Mouse (Mus musculus) intestine, postnatal 0 days (tissue): ENCODE measurements around the gene A730061H03Rik. TPM values are rescaled to one million over a fixed set of nuclear protein-coding genes. Genes with fewer than 3 reads are reported as not detected.

Experiments
- ATAC-seq: fragments of 200-750 bp; cut with Nextera tagmentation; 2 replicates; pipeline ENCODE4 v1.8.0; 2017; ENCODE audit warnings: mild to moderate bottlenecking, moderate TSS enrichment, moderate library complexity
- H3K27ac ChIP-seq: fragments of 300-500 bp; sonication (generic); 2 replicates; pipeline ENCODE4 v1.5.1; 2014; ENCODE audit warnings: mild to moderate bottlenecking, low read depth, low read length, moderate library complexity
- H3K27me3 ChIP-seq: fragments of 300-500 bp; sonication (generic); replicated peaks from 2 replicates; pipeline ENCODE4 v1.6.1; 2014; ENCODE audit warnings: low read length, mixed read lengths; ENCODE audit not compliant: control insufficient read depth, insufficient read depth
- H3K36me3 ChIP-seq: fragments of 300-500 bp; sonication (generic); 2 replicates; pipeline ENCODE4 v1.6.1; 2014; ENCODE audit warnings: mild to moderate bottlenecking, moderate library complexity; ENCODE audit not compliant: control insufficient read depth, insufficient read depth
- H3K4me1 ChIP-seq: fragments of 300-500 bp; sonication (generic); replicated peaks from 2 replicates; pipeline ENCODE4 v1.6.1; 2014; ENCODE audit warnings: antibody characterized with exemption, low read length, mixed read lengths; ENCODE audit not compliant: control insufficient read depth, insufficient read depth
- H3K4me2 ChIP-seq: fragments of 300-500 bp; sonication (generic); replicated peaks from 2 replicates; pipeline ENCODE4 v1.6.1; 2014; ENCODE audit warnings: low read depth, mild to moderate bottlenecking, moderate library complexity
- H3K4me3 ChIP-seq: fragments of 300-500 bp; sonication (generic); 2 replicates; pipeline ENCODE4 v1.5.1; 2014; ENCODE audit warnings: low read depth, low read length
- H3K9ac ChIP-seq: fragments of 300-500 bp; sonication (generic); 2 replicates; pipeline ENCODE4 v1.6.1; 2014; ENCODE audit warnings: mild to moderate bottlenecking, low read depth, low read length
- H3K9me3 ChIP-seq: fragments of 300-500 bp; sonication (generic); 2 replicates; pipeline ENCODE4 v1.6.1; 2016; ENCODE audit warnings: mixed run types; ENCODE audit not compliant: control insufficient read depth
- CTCF ChIP-seq: sonication (generic); IDR thresholded peaks from 2 replicates; pipeline ENCODE4 v1.5.1; 2016; ENCODE audit warnings: low read depth, mild to moderate bottlenecking, control low read depth, antibody characterized with exemption, moderate library complexity
- WGBS: fragments of 180-500 bp; shearing (Covaris S2); extraction: QIAGEN DNeasy Blood & Tissue Kit; methylation state at CpG from one replicate; pipeline ENCODE4 v1.1.7; 2014; 5-methylcytosine and 5-hydroxymethylcytosine counted together
- polyA plus RNA-seq: library from polyadenylated mRNA; unstranded; fragments of >200 nt; fragmentation: Nextera tagmentation; extraction: Ambion mirVana; gene quantifications from 2 replicates; pipeline ENCODE4 v1.2.1, GENCODE M21; 2015

The A730061H03Rik gene
- polyA plus RNA-seq, 1 experiment from 2014 or later: 1.2 TPM

DNA sequence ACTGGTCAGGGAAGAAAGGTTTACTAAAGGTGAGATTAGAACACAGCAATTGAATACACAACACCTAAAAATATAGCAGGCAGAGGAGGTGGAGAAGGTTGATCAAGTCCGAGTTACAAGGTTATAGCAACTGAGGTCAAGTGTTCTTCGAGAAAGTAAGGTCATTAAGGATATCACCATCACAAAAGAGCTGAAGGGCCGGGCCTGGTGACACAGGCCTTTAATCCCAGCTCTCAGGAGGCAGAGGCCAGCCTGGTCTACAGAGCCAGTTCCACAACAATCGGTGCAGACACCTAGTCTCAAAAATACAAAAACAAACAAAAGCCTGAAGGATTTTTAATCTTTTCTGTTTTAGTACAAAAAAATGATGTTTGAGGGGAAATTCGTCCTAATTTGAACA lies 8.9 kb downstream of the A730061H03Rik start:
- Histone ChIP-seq H3K4me1 (no peaks in the 10 kb centered on the region), H3K9ac (no peak overlapping the region), H3K9me3 (no peaks in the 10 kb centered on the region), H3K36me3 (peaks cover 42% of the 10 kb centered on the region), H3K4me2 (no peak overlapping the region), H3K27ac (no peak overlapping the region), H3K4me3 (no peak overlapping the region), H3K27me3 (no peaks in the 10 kb centered on the region)
- WGBS: 75% methylated on average over 5 of the region's 5 CpGs
- no peak for ATAC-seq
- TF ChIP-seq CTCF: no peak

DNA sequence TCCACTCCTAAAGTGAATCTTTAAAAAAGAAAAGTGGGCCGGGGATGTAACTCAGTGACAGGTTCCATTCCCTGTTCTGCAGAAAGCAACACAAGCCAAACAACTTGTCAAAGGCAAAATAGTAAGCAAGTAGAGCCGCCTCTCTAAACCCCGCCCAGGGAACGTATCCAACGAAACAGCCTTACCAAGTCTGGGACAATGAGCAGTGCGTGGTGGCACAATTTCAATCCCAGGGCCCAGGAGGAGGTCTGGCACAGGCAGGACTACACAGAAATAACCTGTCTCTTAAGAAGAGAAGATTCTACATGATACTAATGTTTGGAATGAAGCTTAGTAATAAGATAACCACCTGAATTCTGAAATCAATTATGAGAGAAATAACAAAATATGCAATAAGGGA lies 10.0 kb downstream of the A730061H03Rik start:
- Histone ChIP-seq H3K4me2 (no peak overlapping the region), H3K4me3 (no peak overlapping the region), H3K27ac (no peak overlapping the region), H3K9me3 (no peaks in the 10 kb centered on the region), H3K9ac (no peak overlapping the region), H3K4me1 (no peaks in the 10 kb centered on the region), H3K36me3 (peaks cover 51% of the 10 kb centered on the region), H3K27me3 (no peaks in the 10 kb centered on the region)
- no peak for TF ChIP-seq CTCF
- ATAC-seq: no peak
- 88% methylated on average over 6 of the region's 6 CpGs for WGBS

DNA sequence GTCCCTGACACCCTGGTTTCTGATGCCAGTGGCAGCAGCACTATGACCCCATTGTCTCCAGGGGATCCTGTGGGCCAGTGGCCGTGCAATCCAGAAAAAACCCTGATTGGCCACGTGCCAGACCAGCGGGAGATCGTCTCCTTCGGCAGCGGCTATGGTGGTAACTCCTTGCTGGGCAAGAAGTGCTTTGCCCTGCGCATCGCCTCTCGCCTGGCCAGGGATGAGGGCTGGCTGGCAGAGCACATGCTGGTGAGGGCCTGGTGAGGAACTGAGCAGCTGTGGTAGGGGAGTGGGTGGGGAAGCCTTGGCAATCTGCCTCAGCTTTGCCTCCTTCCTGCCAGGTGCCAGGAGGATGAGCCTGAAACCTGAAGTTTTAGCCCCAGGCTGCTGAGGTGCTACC lies 15.9 kb downstream of the A730061H03Rik start:
- Histone ChIP-seq H3K9me3 (no peaks in the 10 kb centered on the region), H3K36me3 (peaks cover 58% of the 10 kb centered on the region), H3K27ac (no peak overlapping the region), H3K4me1 (peaks cover 4% of the 10 kb centered on the region; the same call in 1 of the 2 replicates), H3K27me3 (no peaks in the 10 kb centered on the region), H3K4me3 (no peak overlapping the region), H3K4me2 (no peak overlapping the region), H3K9ac (no peak overlapping the region)
- WGBS: 82% methylated on average over 9 of the region's 9 CpGs
- TF ChIP-seq CTCF: no peak
- ATAC-seq: no peak

DNA sequence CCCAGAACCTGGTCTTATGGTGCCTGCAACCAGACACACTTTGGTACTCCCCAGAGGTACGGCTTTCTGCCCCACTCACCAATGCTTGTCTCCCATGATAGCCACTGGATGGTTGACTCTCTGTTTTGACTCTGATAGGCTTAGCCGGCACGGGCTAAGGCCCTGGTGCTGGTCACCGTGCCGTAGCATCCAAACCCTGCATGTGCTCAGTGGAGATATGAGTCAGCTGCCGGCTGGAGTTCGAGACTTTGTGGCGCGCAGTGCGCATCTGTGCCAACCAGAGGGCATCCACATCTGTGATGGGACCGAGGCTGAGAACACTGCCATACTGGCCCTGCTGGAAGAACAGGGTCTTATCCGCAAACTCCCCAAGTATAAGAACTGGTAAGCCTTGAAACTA lies 17.9 kb downstream of the A730061H03Rik start:
- Histone ChIP-seq H3K27me3 (no peaks in the 10 kb centered on the region), H3K36me3 (peaks cover 37% of the 10 kb centered on the region), H3K4me2 (no peak overlapping the region), H3K4me1 (peaks cover 4% of the 10 kb centered on the region; the same call in 1 of the 2 replicates), H3K4me3 (no peak overlapping the region), H3K9ac (no peak overlapping the region), H3K9me3 (no peaks in the 10 kb centered on the region), H3K27ac (no peak overlapping the region)
- TF ChIP-seq CTCF: no peak
- no peak for ATAC-seq
- WGBS: 98% methylated on average over 12 of the region's 12 CpGs

DNA sequence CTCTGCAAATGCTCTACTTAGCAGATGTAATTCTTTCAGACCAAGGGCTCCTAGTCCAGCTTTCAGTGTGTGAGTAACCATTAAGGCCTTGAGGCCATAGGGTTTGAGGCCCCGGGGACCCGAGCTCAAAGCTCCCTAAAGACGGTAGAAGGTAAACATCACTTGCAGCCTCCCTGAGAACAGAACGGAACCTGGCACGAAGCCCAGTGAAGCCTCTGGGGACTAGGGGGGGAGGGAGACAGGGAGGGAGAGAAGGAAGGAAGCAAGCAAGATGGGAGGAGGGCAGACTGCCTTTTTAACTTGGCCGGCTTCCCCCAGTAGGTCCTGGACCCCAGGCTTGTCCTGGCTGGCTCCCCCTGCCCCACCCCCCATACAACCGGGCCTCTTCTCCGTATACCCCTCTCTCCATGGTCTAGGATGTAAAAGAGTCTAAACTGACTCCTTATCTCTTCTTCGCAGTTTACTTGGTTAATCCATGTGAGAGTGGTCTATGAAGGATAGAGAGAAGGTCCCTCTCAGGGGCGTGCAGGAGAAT lies 19.4 kb downstream of the A730061H03Rik start:
- 2% methylated on average over 10 of the region's 10 CpGs for WGBS
- Histone ChIP-seq H3K36me3 (peaks cover 23% of the 10 kb centered on the region), H3K4me1 (peaks cover 4% of the 10 kb centered on the region; the same call in 1 of the 2 replicates), H3K9me3 (no peaks in the 10 kb centered on the region), H3K9ac (peak overlapping the region; percentile 65), H3K27ac (peak overlapping the region; percentile 87), H3K4me3 (peak overlapping the region; percentile 65), H3K4me2 (peak overlapping the region; percentile 87), H3K27me3 (no peaks in the 10 kb centered on the region)
- TF ChIP-seq CTCF: no peak
- ATAC-seq: peak; percentile 60

DNA sequence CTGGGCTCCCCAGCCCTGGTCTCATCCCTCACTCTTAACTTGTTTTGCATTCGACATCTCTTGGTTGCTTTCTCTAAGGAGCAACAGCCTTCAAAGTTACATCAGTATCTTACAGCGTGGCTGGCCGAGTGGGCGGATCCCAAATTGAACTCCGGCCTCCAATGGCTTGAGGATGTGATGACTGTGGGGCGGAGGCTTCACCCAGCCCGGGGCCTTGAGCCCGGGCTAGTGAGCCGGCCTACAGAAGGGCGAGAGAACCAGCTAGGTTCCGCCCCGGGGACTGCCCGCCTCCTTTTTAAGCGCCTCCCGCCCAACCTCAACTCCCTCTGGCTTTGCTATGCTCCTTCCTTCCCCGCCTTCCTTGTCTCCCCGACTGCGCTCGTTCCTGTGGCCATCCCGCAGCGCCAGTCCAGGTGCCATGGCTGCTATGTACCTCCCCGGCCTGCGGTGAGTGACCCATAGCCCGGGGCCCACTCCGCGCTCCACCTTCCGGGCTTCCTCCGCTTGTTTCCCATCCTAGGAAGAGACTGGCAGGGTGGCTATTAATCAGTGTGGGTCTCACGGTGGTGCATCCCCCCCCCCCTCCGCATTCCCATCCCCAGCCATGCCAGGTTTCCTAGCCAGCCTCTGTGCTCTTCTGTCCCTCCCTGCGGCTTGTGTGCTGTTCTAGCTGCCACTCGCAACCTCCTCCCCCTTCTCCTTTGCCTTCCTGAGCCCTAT lies 20.0 kb downstream of the A730061H03Rik start, which contains the start of gene Pck2:
Gene Pck2 (plus strand): TSS at position 200 of the 720 bp plus-strand sequence.
- Histone ChIP-seq H3K27ac (peak within 1 kb of the TSS; percentile 87), H3K4me3 (peak within 1 kb of the TSS; percentile 65), H3K27me3 (no peaks in the 10 kb centered on the region), H3K4me2 (peak within 1 kb of the TSS; percentile 87), H3K36me3 (peaks cover 19% of the 10 kb centered on the region), H3K4me1 (peaks cover 4% of the 10 kb centered on the region; the same call in 1 of the 2 replicates), H3K9ac (peak within 1 kb of the TSS; percentile 65), H3K9me3 (no peaks in the 10 kb centered on the region)
- TF ChIP-seq CTCF: no peak; the same call in 1 of the 2 replicates
- WGBS: under 1% methylated on average over 32 of the region's 32 CpGs
- peak; percentile 91 for ATAC-seq
